Mouse (Mus musculus) gastrocnemius, postnatal 25 days (tissue): ENCODE results near the gene Gdf1. TPM values are rescaled to one million over a fixed set of nuclear protein-coding genes. Genes with fewer than 3 reads are reported as not detected.

ENCODE experiments used
- DNase-seq: peaks from one replicate; pipeline ENCODE4 v3.0.0; 2022
- total RNA-seq, 2 experiments: library from RNA; stranded (reverse); gene quantifications; 1 replicate in 1 of 2; 2 replicates in 1 of 2; pipeline ENCODE4 v1.2.3; 2021

The Gdf1 gene
- total RNA-seq, 2 experiments from 2014 or later, result 0.72 to 2.5 TPM

- no peak for DNase-seq
Measured at GRCm38 (mm10) chr8:70330741-70331364, 1.2 kb downstream of the Gdf1 start.

GRCm38 (mm10) chr8:70331526-70331925 lies 1.9 kb downstream of the Gdf1 start:
- DNase-seq, result no peak

GRCm38 (mm10) chr8:70332070-70332877 lies 2.7 kb downstream of the Gdf1 start:
- peak; percentile 59 for DNase-seq

GRCm38 (mm10) chr8:70332878-70333202 lies 3.2 kb downstream of the Gdf1 start:
- DNase-seq, result no peak

GRCm38 (mm10) chr8:70338931-70339330 lies 9.3 kb downstream of the Gdf1 start:
- no peak for DNase-seq

- DNase-seq, result no peak
Measured at GRCm38 (mm10) chr8:70340659-70341058, 11.0 kb downstream of the Gdf1 start.

- DNase-seq, result no peak
Measured at GRCm38 (mm10) chr8:70342007-70342406, 12.4 kb downstream of the Gdf1 start.

- no peak for DNase-seq
Measured at GRCm38 (mm10) chr8:70343076-70343475, 13.5 kb downstream of the Gdf1 start.

- DNase-seq, result no peak
Measured at GRCm38 (mm10) chr8:70343696-70344095, 14.1 kb downstream of the Gdf1 start.

GRCm38 (mm10) chr8:70344279-70344678 lies 14.7 kb downstream of the Gdf1 start:
- DNase-seq, result no peak

GRCm38 (mm10) chr8:70347443-70347842 lies 17.8 kb downstream of the Gdf1 start:
- DNase-seq, result no peak

GRCm38 (mm10) chr8:70347860-70348420 lies 18.3 kb downstream of the Gdf1 start:
- no peak for DNase-seq

GRCm38 (mm10) chr8:70351035-70351999 lies 21.7 kb downstream of the Gdf1 start:
- DNase-seq, result no peak

GRCm38 (mm10) chr8:70352000-70352384 lies 22.4 kb downstream of the Gdf1 start:
- no peak for DNase-seq

- no peak for DNase-seq
Measured at GRCm38 (mm10) chr8:70352657-70353151, 23.1 kb downstream of the Gdf1 start.

- DNase-seq, result peak; percentile 99
Measured at GRCm38 (mm10) chr8:70353194-70353817, 23.7 kb downstream of the Gdf1 start, which contains the start of gene Upf1. Upf1 (minus strand) TSS chr8:70353278.

GRCm38 (mm10) chr8:70354004-70354403 lies 24.4 kb downstream of the Gdf1 start:
- no peak for DNase-seq

- DNase-seq, result no peak
Measured at GRCm38 (mm10) chr8:70356111-70356510, 26.5 kb downstream of the Gdf1 start.

- peak; percentile 63 for DNase-seq
Measured at GRCm38 (mm10) chr8:70359411-70359810, 29.8 kb downstream of the Gdf1 start.

- DNase-seq, result no peak
Measured at GRCm38 (mm10) chr8:70360769-70361168, 31.2 kb downstream of the Gdf1 start.

- peak; percentile 59 for DNase-seq
Measured at GRCm38 (mm10) chr8:70361484-70362032, 31.9 kb downstream of the Gdf1 start.
